Mouse (Mus musculus) frontal cortex, postnatal 10 days (tissue): ENCODE measurements around the gene Csrnp3.

Source experiments
- DNase-seq, 2 experiments: peaks; one replicate each; pipeline ENCODE4 v3.0.0; 2022; ENCODE audit warnings: low spot score in 2 of 2, mixed read lengths in 1 of 2

Csrnp3 gene

DNA sequence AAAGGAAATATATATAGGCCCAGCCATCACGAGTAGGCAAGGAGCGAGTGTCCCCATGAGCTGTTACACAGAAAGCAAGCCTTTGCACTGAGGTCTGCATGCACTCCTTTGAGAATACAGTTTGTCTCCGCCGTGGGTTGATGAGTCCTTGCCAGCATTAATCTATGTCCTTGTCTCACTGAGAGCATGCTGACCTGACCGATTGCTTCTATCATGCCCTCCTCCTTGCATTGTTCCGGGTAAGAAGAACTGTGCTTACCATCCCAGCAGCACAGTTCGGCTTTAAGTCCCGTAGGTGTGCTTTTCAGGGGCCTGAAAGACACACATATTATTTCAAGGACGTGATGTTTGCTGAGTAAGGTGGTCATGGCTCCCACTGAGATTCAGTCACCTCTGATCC lies 173.1 kb downstream of the Csrnp3 start:
- no peak for DNase-seq

DNA sequence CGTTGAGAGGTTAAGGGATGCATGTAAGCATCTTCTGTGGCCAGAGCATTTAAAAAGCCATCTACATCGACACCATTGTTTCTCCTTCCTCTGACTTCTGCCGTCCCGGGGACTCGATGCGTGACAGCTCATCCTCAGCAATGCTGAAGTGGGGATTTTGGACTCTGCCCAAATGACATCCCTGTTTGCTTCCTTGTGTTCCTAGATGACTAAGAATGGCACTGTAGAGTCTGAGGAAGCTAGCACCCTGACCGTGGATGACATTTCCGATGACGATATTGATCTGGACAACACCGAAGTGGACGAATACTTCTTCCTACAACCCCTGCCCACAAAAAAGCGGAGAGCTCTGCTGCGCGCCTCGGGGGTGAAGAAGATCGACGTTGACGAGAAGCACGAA lies 173.7 kb downstream of the Csrnp3 start:
- DNase-seq, result no peak

DNA sequence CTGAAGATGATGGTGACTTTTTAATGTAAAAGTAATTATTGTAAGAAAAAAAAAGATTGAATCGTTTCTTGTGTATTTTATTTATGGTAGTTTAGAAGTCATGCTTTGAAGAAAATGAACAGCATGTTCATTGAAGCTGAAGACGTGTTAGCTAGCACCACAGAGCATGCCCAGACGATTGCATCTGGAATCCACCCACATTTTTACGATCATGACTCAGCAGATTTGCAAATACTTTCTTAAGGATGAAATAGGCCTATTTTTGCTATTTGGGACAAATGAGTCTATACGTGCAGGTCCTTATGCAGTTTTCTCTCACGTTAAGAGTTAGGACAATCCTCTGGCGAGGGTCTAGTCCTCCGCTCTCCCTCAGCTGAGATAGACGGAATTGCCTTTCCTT lies 177.9 kb downstream of the Csrnp3 start:
- no peak for DNase-seq

DNA sequence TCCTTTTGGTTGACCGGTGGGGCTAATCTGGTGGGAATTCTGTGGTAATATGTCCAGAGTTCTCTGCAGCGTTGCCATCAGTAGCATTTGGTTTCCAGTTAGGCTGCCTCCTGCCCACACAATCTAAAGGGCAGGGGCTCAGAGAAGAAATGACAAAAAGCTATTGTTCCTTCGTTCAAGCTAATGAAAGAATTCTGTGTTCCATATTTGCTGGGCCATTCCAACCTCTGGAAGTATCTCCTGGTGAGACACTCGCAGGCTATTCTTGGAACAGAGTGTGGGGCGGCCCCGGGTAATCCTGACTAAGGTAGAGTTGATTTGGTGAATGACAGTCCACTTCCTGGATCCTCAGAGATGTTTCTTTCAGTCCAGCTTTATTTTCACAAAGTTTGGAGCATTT lies 179.3 kb downstream of the Csrnp3 start:
- DNase-seq, result no peak

DNA sequence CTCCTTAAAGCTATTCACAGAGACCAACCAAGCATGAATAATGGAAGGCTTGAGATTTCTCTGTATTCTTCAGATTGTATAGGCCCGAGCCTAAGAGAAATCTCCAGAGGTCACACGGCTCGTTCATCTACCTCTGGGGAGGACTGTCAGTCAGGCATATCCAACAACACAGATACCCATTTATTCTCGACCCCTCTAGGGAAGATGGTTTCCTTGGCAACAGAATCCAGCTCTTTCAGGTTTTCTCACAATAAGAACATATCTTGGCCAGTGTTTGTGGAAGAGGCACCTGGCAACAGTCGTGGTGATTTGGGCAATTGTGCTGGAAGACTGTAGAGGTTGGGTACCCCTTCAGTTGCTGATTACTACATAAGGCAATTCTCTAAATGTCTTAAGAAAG lies 183.2 kb downstream of the Csrnp3 start:
- DNase-seq, result no peak

DNA sequence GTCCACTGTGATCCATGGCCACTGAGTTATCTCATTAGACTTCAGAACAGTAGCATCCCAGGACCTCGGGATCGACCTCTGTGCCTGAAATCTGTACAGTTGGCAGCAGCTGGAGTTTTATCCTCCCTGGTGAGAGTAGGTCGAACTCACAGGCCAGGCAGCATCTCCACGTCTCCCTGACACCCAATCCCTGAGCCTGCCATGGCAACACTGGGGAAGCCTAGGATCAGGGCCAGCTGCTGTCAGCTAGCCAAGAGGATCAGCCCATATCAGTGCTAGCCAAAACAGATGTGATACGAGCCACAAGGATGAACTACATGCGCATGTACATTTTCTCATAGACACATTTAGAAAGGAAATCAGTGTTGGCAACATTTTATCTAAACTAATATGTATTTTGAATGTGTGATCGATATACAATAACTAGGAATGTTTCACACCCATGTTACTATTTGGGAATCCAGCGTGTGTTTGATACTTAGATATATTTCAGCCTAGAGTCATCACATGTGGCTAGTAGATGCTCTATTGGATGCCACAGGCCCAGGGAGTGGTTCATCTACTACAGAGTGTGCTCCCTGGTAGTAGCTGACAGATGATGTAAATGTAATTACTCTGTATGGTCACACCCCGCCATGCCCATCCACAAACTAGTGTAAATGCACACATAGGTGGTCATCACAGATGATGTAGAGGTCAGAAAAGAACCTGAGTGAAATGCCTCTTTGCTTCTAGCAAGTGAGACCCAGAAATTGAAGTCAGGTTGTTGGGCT lies 189.5 kb downstream of the Csrnp3 start:
- DNase-seq, result peak; percentile 36 to 49

DNA sequence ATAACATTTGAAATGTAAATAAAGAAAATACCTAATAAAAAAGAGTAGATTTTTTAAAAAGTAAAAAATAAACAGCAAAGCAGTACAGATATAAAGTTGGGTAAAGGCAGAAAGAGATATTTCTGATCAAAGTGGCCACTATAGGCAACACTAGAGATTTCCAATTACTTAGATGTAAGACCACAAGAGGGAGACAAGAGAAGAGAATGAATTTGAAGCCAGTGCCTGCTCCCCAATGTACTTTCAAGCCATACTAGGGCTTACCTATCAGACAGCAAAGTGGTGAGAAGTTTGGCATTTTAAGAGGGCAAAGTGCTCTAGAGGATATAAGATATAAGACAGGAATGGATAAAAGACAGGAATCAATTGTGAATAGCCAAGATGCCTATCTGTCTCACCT lies 195.0 kb downstream of the Csrnp3 start:
- no peak for DNase-seq

DNA sequence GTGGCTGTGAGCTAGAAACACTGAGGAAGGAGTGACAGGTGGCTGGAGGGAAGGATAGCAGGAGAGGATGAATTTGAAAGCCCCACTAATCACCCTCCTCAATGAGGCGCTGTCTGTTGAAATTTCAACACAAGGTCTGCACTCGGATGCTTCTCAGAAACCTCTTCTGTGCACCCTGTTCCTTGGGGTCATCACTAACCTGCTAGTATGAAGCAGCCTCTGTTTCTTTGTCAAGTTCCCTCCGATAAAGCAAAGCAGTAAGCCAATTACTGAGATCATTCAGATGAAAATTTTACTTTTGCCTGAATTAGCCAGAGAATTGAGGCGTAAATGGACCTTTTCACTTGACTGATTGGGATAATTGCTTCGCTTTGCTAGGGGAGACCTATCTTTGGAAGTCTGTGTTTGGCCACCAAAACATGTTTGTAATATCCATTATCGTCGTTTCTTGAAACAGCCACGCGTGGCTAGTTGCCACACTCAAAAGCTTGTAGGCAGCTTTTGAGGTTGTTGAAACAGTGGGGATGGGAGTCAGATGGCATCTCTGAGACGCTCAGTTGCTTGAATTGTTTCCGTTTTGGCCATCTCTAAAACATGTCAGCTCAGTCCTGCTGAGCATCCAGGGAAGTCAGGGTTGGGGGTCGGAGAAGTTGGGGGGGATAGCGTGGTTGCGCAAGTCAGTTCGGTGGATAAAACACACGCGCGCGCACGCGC lies 195.8 kb downstream of the Csrnp3 start:
- no peak for DNase-seq

DNA sequence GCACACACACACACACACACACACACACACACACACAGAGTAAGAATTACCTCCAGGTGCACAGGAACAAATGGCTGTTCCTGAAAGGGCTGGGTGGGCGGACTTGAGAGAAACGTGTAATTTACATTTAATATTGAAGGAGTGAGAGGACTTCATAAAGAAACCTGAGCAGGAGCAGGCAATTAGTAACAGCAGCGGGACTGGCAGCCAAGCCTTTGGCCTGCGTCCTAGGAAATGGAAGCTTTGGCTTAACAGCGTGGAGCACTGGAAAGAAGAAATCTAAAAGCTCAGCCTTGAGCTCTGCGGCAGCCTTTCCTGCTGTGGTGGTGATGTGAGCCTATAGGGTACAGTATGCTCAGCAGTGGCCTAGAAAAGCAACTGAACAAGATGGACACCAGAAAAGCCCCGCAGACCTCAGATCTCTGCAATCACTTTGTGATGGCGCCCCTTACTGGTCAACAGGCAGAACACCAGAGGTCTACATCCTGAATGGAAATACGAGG lies 196.4 kb downstream of the Csrnp3 start:
- DNase-seq, result peak; percentile 39 to 50

DNA sequence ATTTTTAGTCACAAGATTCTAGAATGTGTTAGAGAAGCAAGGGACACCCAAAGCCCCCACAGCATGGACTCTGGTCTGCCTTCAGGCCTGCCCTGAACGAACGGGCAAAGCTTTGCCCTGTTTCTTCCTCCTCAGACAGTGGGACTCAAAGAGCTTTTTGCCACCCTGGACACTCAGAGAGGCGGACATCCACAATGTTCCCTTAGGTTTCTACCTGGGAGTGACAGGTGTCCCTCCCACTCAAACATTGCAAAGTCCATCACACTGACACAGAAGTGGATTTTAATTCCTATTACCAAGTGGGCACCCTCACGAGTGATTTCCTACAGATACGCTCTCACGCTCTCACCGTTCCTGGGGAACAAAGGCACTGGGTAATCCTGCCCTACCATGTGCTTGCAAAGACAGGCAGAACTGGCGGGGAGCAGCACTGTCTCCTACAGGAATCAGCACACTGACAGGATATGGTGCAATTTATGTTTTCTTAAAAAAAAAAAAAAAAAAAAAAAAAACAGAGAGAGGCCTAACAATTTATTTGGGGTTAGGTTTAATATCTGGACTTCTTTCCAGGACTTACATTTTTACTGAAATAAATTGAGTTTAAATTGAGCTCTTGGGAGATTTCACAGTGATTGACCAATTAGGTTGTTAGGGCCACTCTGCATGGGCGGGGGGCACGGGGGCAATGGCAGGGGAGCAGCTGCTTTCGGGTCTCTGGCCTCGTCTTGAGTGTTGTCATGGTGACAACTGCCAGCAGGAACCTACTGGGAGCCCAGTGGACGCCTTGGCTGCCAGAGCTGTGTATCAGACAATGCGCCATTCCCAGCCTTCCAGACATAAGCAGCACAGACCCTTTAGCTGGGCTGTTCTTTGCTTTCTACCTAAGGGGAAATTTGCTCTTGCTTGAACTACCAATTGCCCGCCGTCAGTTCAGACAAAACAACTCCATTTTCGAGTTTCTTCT lies 198.2 kb downstream of the Csrnp3 start:
- DNase-seq, result no peak

DNA sequence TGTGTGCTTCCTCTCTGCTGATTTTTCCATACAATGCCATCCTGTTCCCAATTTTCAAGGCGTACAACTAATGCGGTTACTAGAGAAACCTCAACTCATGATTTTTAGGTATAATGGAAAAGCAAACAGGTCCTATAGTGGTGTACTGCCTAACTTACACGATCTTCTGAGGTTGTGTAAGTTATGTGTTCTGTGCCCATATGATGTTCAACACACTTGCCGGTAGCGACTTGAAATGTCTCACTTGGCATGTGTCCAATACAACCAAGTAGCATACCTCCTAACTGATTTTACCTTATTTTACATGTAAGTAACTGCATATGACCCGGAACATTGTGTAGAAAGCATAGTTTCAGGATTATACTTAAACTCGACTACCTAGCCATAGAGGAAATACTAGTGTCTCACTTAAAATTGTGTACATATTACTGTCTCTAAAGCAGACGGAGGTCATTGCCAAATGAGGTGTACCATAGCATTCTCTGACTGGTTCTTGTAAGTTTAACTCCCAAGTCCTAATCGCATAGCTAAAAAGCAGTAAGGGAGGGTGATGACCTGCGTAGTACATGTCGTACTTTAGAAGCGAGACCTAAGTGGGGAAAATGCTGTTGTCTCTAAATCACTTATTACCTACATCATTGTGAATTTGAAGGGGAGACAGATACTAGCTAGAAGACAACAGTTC lies 199.0 kb downstream of the Csrnp3 start:
- DNase-seq, result no peak

DNA sequence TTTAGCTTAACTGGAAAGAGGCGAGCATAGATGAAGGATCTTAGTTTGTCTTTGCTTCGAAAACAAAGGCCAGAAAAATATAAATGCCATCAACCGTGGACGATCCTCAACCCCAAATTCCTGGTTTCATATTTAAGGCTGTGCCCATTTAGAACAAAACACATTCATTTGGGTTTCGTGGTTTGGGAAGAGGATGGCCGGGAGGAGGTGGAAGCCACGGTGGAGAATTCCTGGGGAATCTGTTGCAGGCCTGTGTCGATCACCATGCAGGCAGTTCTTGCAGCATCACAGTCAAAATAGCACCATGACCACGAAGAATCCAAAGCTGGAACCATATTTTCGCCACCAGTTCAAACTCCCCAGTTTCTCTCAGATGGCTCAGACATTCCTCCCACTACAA lies 217.7 kb downstream of the Csrnp3 start:
- DNase-seq, result no peak

DNA sequence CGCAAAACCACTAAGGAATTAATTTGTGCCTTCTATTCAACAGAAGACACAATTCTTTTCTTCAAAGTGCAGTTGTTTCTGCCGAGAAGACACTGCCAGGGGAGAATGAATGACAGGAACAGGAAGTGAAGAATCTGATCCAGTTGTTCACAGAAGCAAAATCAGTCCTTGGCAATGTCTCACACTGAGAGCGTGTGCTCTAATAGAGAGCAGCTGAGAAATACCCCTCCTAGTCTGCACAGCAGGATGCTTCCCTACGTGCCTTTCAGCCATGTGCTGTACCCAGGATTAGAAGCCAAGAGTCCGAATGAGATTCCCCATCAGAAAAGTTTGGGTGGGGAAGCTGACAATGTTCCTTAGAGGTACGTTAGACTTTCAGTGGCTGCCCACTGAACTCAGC lies 223.9 kb downstream of the Csrnp3 start:
- DNase-seq, result no peak

DNA sequence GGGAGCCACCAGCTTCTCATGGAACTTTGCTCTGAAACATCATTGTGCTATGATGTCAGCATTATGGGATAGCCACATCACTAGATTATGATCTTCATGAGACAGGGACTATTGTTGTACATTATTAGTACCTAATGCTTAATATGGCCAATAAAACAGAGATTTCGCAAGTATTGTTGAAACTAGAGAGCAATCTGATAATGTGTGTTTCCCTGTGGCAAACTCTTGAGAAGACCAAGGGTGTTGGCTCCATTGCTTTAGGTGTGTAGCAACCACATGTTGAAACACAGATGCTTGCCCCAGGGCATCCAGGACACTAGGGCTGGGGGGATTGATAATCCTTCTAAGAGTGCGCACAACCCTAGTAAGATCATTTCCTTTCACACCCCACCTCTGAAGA lies 235.2 kb downstream of the Csrnp3 start:
- DNase-seq, result no peak
